ENCODE assay signal across 22 mouse cellular contexts in the genomic region with DNA sequence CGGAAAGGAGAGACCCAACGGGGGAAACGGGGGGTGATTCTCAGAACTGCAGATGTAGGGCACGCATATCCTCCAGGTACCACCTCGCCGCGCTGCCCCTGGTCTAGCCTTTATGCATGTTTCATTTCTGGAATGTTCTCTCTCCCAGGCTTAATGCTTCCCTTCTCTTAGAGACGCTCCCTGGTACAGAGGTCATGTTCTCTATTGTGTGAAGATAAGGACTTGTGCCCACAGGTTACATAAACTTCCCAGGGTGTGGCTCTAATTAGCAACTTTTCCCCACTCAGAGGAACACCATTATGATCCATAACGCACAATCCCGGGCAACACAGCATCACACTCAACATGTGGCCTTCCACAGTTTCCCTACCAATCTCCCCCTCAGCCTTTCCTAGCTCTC. TPM values are rescaled to one million over a fixed set of nuclear protein-coding genes. Genes with fewer than 3 reads are reported as not detected.
A peak's percentile ranks its signal among the peaks of the same experiment; 100 is the strongest.
DNase-seq lines count a peak whose midpoint lies in the region; ATAC-seq lines count a peak whose summit lies in the region.
"Had no signal": no experiment of that assay in that cellular context is flagged by ENCODE, and none has a peak within 500 bp of the region (broad histone marks: within the 10 kb centered on the region; RNA-seq: fewer than 3 reads in every experiment).

No protein-coding gene starts in this region.

- H3K27ac ChIP-seq in intestine, embryonic 15.5 days = no peak overlapping the region
- H3K27ac ChIP-seq in intestine, embryonic 16.5 days (ENCODE audit: low read length) = 0 out of 2 replicates have a peak overlapping the region, but pooled peaks have one; percentile 39
- H3K27ac ChIP-seq in midbrain, embryonic 16.5 days (ENCODE audit: low read length) = no peak overlapping the region
- H3K27ac ChIP-seq: embryonic facial prominence, embryonic 13.5 days; embryonic facial prominence, embryonic 15.5 days; forebrain, embryonic 10.5 days; forebrain, embryonic 12.5 days had no signal

- H3K9ac ChIP-seq in intestine, embryonic 15.5 days = no peak overlapping the region
- H3K9ac ChIP-seq in intestine, embryonic 16.5 days (ENCODE audit: low read depth, low read length) = no peak overlapping the region
- H3K9ac ChIP-seq in midbrain, embryonic 16.5 days (ENCODE audit: low read depth, low read length) = no peak overlapping the region
- H3K9ac ChIP-seq: embryonic facial prominence, embryonic 13.5 days; embryonic facial prominence, embryonic 15.5 days; forebrain, embryonic 12.5 days had no signal

- no peak overlapping the region for H3K4me3 ChIP-seq in intestine, embryonic 15.5 days (replicated peaks)
- H3K4me3 ChIP-seq in intestine, embryonic 16.5 days (ENCODE audit: low read length) = no peak overlapping the region
- no peak overlapping the region for H3K4me3 ChIP-seq in midbrain, embryonic 16.5 days (ENCODE audit: low read depth, low read length)
- H3K4me3 ChIP-seq: embryonic facial prominence, embryonic 13.5 days; embryonic facial prominence, embryonic 15.5 days; erythroblast, embryonic 14.5 days; forebrain, embryonic 10.5 days; forebrain, embryonic 12.5 days had no signal

- H3K36me3 ChIP-seq in intestine, embryonic 15.5 days = no peaks in the 10 kb centered on the region
- H3K36me3 ChIP-seq in intestine, embryonic 16.5 days (ENCODE audit: control insufficient read depth, insufficient read depth, low read length) = no peaks in the 10 kb centered on the region
- H3K36me3 ChIP-seq in midbrain, embryonic 16.5 days (ENCODE audit: control insufficient read depth, insufficient read depth, low read length) = no peaks in the 10 kb centered on the region
- H3K36me3 ChIP-seq: embryonic facial prominence, embryonic 13.5 days; embryonic facial prominence, embryonic 15.5 days; forebrain, embryonic 10.5 days; forebrain, embryonic 12.5 days had no signal

- H3K4me2 ChIP-seq in intestine, embryonic 15.5 days (replicated peaks) = no peak overlapping the region
- no peak overlapping the region for H3K4me2 ChIP-seq in intestine, embryonic 16.5 days (ENCODE audit: low read depth, low read length)
- no peak overlapping the region for H3K4me2 ChIP-seq in midbrain, embryonic 16.5 days (ENCODE audit: low read length)
- H3K4me2 ChIP-seq: embryonic facial prominence, embryonic 13.5 days; embryonic facial prominence, embryonic 15.5 days; forebrain, embryonic 12.5 days had no signal

- no peaks in the 10 kb centered on the region for H3K9me3 ChIP-seq in intestine, embryonic 15.5 days
- no peaks in the 10 kb centered on the region for H3K9me3 ChIP-seq in intestine, embryonic 16.5 days (ENCODE audit: control insufficient read depth, low read length)
- H3K9me3 ChIP-seq in midbrain, embryonic 16.5 days (replicated peaks; ENCODE audit: control insufficient read depth, low read length, poor library complexity, severe bottlenecking) = no peaks in the 10 kb centered on the region
- H3K9me3 ChIP-seq: embryonic facial prominence, embryonic 13.5 days; embryonic facial prominence, embryonic 15.5 days; forebrain, embryonic 10.5 days; forebrain, embryonic 12.5 days had no signal

- no peaks in the 10 kb centered on the region for H3K27me3 ChIP-seq in intestine, embryonic 15.5 days (replicated peaks)
- no peaks in the 10 kb centered on the region for H3K27me3 ChIP-seq in intestine, embryonic 16.5 days (replicated peaks; ENCODE audit: control insufficient read depth, insufficient read depth, low read length)
- H3K27me3 ChIP-seq in midbrain, embryonic 16.5 days (ENCODE audit: control insufficient read depth, insufficient read depth, low read depth, low read length) = no peaks in the 10 kb centered on the region
- H3K27me3 ChIP-seq: embryonic facial prominence, embryonic 13.5 days; embryonic facial prominence, embryonic 15.5 days had no signal

- no peaks in the 10 kb centered on the region for H3K4me1 ChIP-seq in intestine, embryonic 15.5 days (replicated peaks)
- H3K4me1 ChIP-seq in intestine, embryonic 16.5 days (ENCODE audit: control insufficient read depth, insufficient read depth, low read length) = peaks cover 4% of the 10 kb centered on the region; the same call in 1 of the 2 replicates
- H3K4me1 ChIP-seq in midbrain, embryonic 16.5 days (ENCODE audit: control insufficient read depth, insufficient read depth, low read length) = no peaks in the 10 kb centered on the region
- H3K4me1 ChIP-seq: embryonic facial prominence, embryonic 13.5 days; forebrain, embryonic 10.5 days; forebrain, embryonic 12.5 days had no signal

- WGBS in intestine, embryonic 15.5 days = 82% methylated on average over 10 of the region's 10 CpGs
- WGBS in intestine, embryonic 16.5 days = 78% methylated on average over 10 of the region's 10 CpGs
- WGBS in large intestine, adult 2 months = 52% methylated on average over 10 of the region's 10 CpGs
- WGBS in midbrain, embryonic 16.5 days = 90% methylated on average over 10 of the region's 10 CpGs

- peak; percentile 47 for DNase-seq in large intestine, adult 2 months (ENCODE audit: low read depth, low spot score)
- no peak for DNase-seq in urinary bladder, postnatal 14 days (ENCODE audit: low spot score)
- DNase-seq: adrenal gland, adult 2 months; adrenal gland, postnatal 10 days; adrenal gland, postnatal 25 days; cerebellum, adult 11 months; cerebellum, adult 18-20 months; cerebellum, adult 8-10 months; cerebellum, adult 9-11 months; cerebellum, postnatal 14 days; cerebellum, postnatal 36 days; embryo, embryonic 11 days had no signal

- peak; percentile 72 for ATAC-seq in intestine, embryonic 15.5 days
- ATAC-seq in intestine, embryonic 16.5 days = peak; percentile 80
- no peak for ATAC-seq in midbrain, embryonic 16.5 days
- ATAC-seq in megakaryocyte, adult 5-6 weeks (ENCODE audit: poor library complexity, severe bottlenecking) = no peak
- ATAC-seq: forebrain, embryonic 14.5 days had no signal

RNA-seq across cellular contexts. Expression of a gene that starts 58.7 kb away (rescaled TPM):
- polyA plus RNA-seq in intestine, embryonic 15.5 days (2015; fragmentation: Nextera tagmentation; extraction: Ambion mirVana) = 268 and 270 TPM in 2 replicates
- polyA plus RNA-seq in intestine, embryonic 16.5 days (2015; fragmentation: Nextera tagmentation; extraction: Ambion mirVana) = 215 and 233 TPM in 2 replicates
- 50.7 and 61.2 TPM in 2 replicates for polyA plus RNA-seq in large intestine, adult 2 months (2012; rRNA removed)
- 129 and 135 TPM in 2 replicates for polyA plus RNA-seq in midbrain, embryonic 16.5 days (2015; fragmentation: Nextera tagmentation; extraction: Ambion mirVana)
- total RNA-seq in megakaryocyte, adult 5-6 weeks (2015) = 84.7 and 89.8 TPM in 2 replicates
- total RNA-seq in megakaryocyte, adult 5-6 weeks (2017) = 196 and 288 TPM in 2 replicates

RNA-seq across cellular contexts. Expression of a gene that starts 58.7 kb away (rescaled TPM):
- 15.3 and 16.8 TPM in 2 replicates for polyA plus RNA-seq in intestine, embryonic 15.5 days (2015; fragmentation: Nextera tagmentation; extraction: Ambion mirVana)
- polyA plus RNA-seq in intestine, embryonic 16.5 days (2015; fragmentation: Nextera tagmentation; extraction: Ambion mirVana) = 14.9 and 15.7 TPM in 2 replicates
- polyA plus RNA-seq in large intestine, adult 2 months (2012; rRNA removed) = 4.4 and 5.9 TPM in 2 replicates
- polyA plus RNA-seq in midbrain, embryonic 16.5 days (2015; fragmentation: Nextera tagmentation; extraction: Ambion mirVana) = 18.6 and 20.4 TPM in 2 replicates
- 9.6 and 11.6 TPM in 2 replicates for total RNA-seq in megakaryocyte, adult 5-6 weeks (2015)
- 36.8 and 41.5 TPM in 2 replicates for total RNA-seq in megakaryocyte, adult 5-6 weeks (2017)

Comparison
In these comparisons a context has a peak if more than half of its experiments do, and no peak if none do; other contexts are left out.
1. ATAC-seq: peak in intestine, embryonic 15.5 days (single experiment) and intestine, embryonic 16.5 days (single experiment); none in midbrain, embryonic 16.5 days (single experiment) and megakaryocyte, adult 5-6 weeks (single experiment).